Mouse (Mus musculus) olfactory bulb, adult 2 months (tissue): Measurements from ENCODE around the gene Ugcg. TPM values are rescaled to one million over a fixed set of nuclear protein-coding genes. Genes with fewer than 3 reads are reported as not detected.

Source experiments
- H3K27ac ChIP-seq: fragments of 200-500 bp; 2 replicates; pipeline ENCODE4 v1.5.1; 2012; ENCODE audit warnings: low read depth, low read length; ENCODE audit not compliant: insufficient read depth
- H3K4me1 ChIP-seq: fragments of 200-500 bp; 2 replicates; pipeline ENCODE4 v1.6.1; 2012; ENCODE audit warnings: low read length; ENCODE audit not compliant: control insufficient read depth, insufficient read depth
- H3K4me3 ChIP-seq: fragments of 200-500 bp; 2 replicates; pipeline ENCODE4 v1.5.1; 2012; ENCODE audit warnings: mild to moderate bottlenecking, low read depth, low read length, moderate library complexity; ENCODE audit not compliant: insufficient read depth
- CTCF ChIP-seq: fragments of 200-500 bp; IDR thresholded peaks from 2 replicates; pipeline ENCODE4 v1.5.1; 2012; ENCODE audit warnings: low read depth, mild to moderate bottlenecking, low read length, moderate library complexity; ENCODE audit not compliant: insufficient read depth
- POLR2A ChIP-seq: fragments of 200-500 bp; IDR thresholded peaks from 2 replicates; pipeline ENCODE4 v1.6.1; 2012; ENCODE audit warnings: mild to moderate bottlenecking, low read depth, low read length, moderate library complexity; ENCODE audit not compliant: insufficient read depth
- WGBS: fragments of 180-500 bp; shearing (Covaris S2); methylation state at CpG from one replicate; pipeline ENCODE4 v1.1.7; 2018; 5-methylcytosine and 5-hydroxymethylcytosine counted together
- polyA plus RNA-seq: library from polyadenylated mRNA; stranded (reverse); fragments of >200 nt; gene quantifications from 2 replicates; pipeline ENCODE4 v1.2.4, GENCODE M21; 2012; ENCODE audit warnings: low replicate concordance; ENCODE audit not compliant: missing spikeins, insufficient read depth, insufficient read length

The Ugcg gene
- polyA plus RNA-seq, 1 experiment = not detected

GRCm38 (mm10) chr4:59214695-59215094 lies 25.6 kb downstream of the Ugcg start:
- Histone ChIP-seq H3K4me1 (no peaks in the 10 kb centered on the region), H3K4me3 (no peak overlapping the region), H3K27ac (no peak overlapping the region)
- WGBS = 95% methylated on average over 5 of the region's 5 CpGs
- TF ChIP-seq CTCF (no peak), POLR2A (no peak)

- no peak overlapping the region for H3K4me3 ChIP-seq
- over 99% methylated on average over 3 of the region's 3 CpGs for WGBS
- no peaks in the 10 kb centered on the region for H3K4me1 ChIP-seq
- TF ChIP-seq POLR2A (no peak), CTCF (no peak)
- no peak overlapping the region for H3K27ac ChIP-seq
Observed at GRCm38 (mm10) chr4:59215585-59215984, 26.5 kb downstream of the Ugcg start.

- H3K4me1 ChIP-seq = no peaks in the 10 kb centered on the region
- H3K27ac ChIP-seq = no peak overlapping the region
- TF ChIP-seq CTCF (no peak), POLR2A (no peak)
- no peak overlapping the region for H3K4me3 ChIP-seq
- WGBS = 85% methylated on average over 7 of the region's 7 CpGs
Observed at GRCm38 (mm10) chr4:59217101-59217500, 28.0 kb downstream of the Ugcg start.

- Histone ChIP-seq H3K27ac (no peak overlapping the region), H3K4me3 (no peak overlapping the region), H3K4me1 (no peaks in the 10 kb centered on the region)
- TF ChIP-seq CTCF = no peak
- no peak for TF ChIP-seq POLR2A
- 84% methylated on average over 7 of the region's 7 CpGs for WGBS
Observed at GRCm38 (mm10) chr4:59218154-59218553, 29.1 kb downstream of the Ugcg start.

GRCm38 (mm10) chr4:59222226-59222625 lies 33.2 kb downstream of the Ugcg start:
- 91% methylated on average over 9 of the region's 9 CpGs for WGBS
- TF ChIP-seq CTCF (no peak), POLR2A (no peak)
- Histone ChIP-seq H3K27ac (no peak overlapping the region), H3K4me1 (no peaks in the 10 kb centered on the region), H3K4me3 (no peak overlapping the region)

GRCm38 (mm10) chr4:59223055-59223615 lies 34.1 kb downstream of the Ugcg start:
- Histone ChIP-seq H3K27ac (no peak overlapping the region), H3K4me1 (no peaks in the 10 kb centered on the region), H3K4me3 (no peak overlapping the region)
- no peak for TF ChIP-seq CTCF
- TF ChIP-seq POLR2A = no peak
- 91% methylated on average over 5 of the region's 5 CpGs for WGBS

- H3K4me3 ChIP-seq = no peak overlapping the region
- 82% methylated on average over 4 of the region's 4 CpGs for WGBS
- H3K4me1 ChIP-seq = no peaks in the 10 kb centered on the region
- TF ChIP-seq CTCF = no peak
- no peak for TF ChIP-seq POLR2A
- H3K27ac ChIP-seq = no peak overlapping the region
Observed at GRCm38 (mm10) chr4:59224889-59225288, 35.8 kb downstream of the Ugcg start.

- no peak for TF ChIP-seq POLR2A
- TF ChIP-seq CTCF = no peak
- H3K4me3 ChIP-seq = no peak overlapping the region
- H3K27ac ChIP-seq = no peak overlapping the region
- no peaks in the 10 kb centered on the region for H3K4me1 ChIP-seq
- 98% methylated on average over 9 of the region's 9 CpGs for WGBS
Observed at GRCm38 (mm10) chr4:59227047-59227446, 38.0 kb downstream of the Ugcg start.

GRCm38 (mm10) chr4:59228951-59229350 lies 39.9 kb downstream of the Ugcg start:
- no peak for TF ChIP-seq CTCF
- no peak for TF ChIP-seq POLR2A
- Histone ChIP-seq H3K4me3 (no peak overlapping the region), H3K27ac (no peak overlapping the region), H3K4me1 (no peaks in the 10 kb centered on the region)
